Mouse (Mus musculus) frontal cortex, adult (tissue): Measurements from ENCODE around the gene Uncx.
A peak's percentile ranks its signal among the peaks of the same experiment; 100 is the strongest.

ENCODE experiments used
- ATAC-seq: cut with Nextera tagmentation; 2 replicates; pipeline ENCODE4 v1.9.2; 2017; ENCODE audit warnings: mild to moderate bottlenecking, moderate library complexity, mixed read lengths; ENCODE audit not compliant: low TSS enrichment

The Uncx gene

GRCm38 (mm10) chr5:139543214-139543613 is at the start of gene Uncx:
TSS of gene Uncx (plus strand) at chr5:139543494.
- no peak for ATAC-seq

GRCm38 (mm10) chr5:139493690-139494089 is 49.6 kb upstream of the Uncx start:
- ATAC-seq = no peak

GRCm38 (mm10) chr5:139495019-139495669 is 48.1 kb upstream of the Uncx start:
- peak; percentile 50; the same call in 1 of the 2 replicates for ATAC-seq

- no peak for ATAC-seq
These were observed 46.4 kb upstream of the Uncx start for GRCm38 (mm10) chr5:139496939-139497338.

GRCm38 (mm10) chr5:139498791-139499190 is 44.5 kb upstream of the Uncx start:
- ATAC-seq = no peak

DNA sequence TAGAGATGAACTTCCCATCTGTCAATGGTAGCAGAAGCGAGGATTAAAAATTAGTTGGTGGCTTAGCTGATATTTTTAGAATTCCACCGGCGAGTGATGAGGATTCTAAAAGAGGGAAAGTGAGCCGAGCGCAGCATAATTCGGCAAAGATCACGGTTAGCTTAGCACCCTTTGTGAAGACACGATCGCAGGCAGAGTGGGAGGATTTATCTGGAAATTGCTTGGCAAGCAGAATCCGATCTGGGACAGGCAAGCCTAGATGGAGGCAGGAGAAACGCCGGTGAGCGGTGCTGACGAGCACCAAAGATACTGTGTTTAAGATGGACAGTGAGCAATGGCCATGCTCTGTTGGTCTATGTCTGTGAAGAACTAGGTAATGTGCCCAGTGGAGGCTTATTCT is 41.0 kb upstream of the Uncx start:
- ATAC-seq = peak; percentile 90

GRCm38 (mm10) chr5:139505073-139505606 is 38.2 kb upstream of the Uncx start:
- ATAC-seq = peak; percentile 77; the same call in 1 of the 2 replicates

GRCm38 (mm10) chr5:139506207-139506606 is 37.1 kb upstream of the Uncx start:
- no peak for ATAC-seq

DNA sequence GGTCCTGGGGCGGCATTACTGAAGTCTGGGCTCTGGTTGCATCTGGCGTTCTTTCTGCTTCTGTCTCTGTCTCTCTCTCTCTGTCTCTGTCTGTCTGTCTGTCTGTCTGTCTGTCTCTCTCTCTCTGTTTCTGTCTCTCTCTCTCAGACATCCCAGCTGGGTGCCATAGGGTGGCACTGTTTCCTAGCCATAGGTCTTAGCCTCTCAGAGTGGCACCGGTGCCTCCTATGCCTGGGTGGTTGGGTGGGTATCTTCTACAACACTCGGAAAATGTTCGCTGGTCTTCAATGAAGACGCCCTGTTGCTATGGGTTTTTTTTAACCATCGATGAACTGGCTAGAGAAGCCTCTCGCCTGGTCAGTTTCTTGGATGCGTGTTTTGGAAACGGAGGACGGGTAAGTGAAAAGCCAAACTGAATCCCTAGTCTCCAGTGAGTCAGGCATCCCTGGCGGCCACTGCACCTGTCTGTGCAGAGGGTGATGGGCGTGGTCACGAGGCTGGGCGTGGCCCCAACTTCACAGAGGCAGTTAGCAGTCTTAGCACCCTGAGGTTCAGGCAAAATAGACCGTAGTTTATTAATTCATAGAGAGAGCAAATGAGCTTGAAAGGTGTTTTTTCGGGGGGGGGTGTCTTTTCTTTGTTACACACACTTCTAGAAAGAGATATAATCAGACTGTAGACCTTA is 32.5 kb upstream of the Uncx start:
- ATAC-seq = no peak

DNA sequence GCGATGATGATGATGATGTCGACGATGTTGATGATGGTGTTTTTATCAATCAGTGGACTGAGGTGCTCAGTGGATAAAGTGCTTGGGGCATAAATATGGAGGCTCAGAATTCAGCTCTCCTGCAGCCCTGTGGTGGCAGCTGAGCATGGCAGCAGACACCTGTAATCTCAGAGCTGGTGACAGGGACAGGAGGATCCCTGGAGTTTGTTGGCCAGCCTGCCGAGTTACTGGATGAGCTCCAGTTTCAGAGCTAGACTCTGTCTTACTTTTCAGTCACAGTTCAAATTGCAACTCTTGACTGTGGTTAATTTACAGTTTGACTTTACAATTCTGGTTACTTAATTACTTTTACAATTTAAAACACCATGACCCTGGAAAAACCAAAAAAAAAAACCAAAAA is 31.1 kb upstream of the Uncx start:
- no peak for ATAC-seq

- no peak for ATAC-seq
These were observed 27.0 kb upstream of the Uncx start for GRCm38 (mm10) chr5:139516281-139516680.

DNA sequence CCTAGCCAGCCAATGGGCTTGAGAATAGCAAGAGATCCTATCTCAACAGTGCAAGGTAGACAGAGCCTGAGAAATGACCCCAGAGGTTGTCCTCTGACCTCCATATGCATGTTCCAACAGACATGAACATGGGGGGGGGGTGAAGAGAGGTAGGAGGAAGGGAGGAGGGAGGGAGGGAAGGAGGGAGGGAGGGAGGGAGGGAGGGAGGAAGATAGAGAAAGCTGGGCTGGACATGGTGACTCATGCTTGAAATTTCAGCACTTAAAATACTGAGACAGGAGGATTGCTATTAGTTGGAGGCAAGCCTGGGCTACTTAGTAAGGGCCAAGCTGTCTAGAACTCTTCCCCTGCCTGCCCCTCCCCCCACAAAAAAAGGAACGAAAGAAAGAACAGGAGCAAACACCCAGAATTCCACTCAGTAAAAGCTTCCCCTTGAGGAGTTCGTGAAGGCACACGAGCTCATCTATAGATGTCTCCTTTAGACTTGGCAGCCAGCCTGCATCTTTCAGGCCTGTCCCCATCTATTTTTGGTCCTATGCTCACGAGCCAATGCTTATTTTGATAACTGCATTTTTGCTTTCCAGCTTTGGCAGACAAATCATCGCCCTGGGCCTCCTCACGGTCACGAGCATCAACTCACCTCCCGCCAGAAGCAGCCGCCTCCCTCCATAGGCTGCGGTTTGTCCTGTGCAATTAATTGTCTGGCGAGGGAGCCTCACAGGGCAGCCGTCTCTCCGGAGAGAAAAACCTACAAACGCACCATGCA is 23.0 kb upstream of the Uncx start:
- ATAC-seq = peak; percentile 31; the same call in 1 of the 2 replicates

GRCm38 (mm10) chr5:139521987-139522386 is 21.3 kb upstream of the Uncx start:
- ATAC-seq = no peak

DNA sequence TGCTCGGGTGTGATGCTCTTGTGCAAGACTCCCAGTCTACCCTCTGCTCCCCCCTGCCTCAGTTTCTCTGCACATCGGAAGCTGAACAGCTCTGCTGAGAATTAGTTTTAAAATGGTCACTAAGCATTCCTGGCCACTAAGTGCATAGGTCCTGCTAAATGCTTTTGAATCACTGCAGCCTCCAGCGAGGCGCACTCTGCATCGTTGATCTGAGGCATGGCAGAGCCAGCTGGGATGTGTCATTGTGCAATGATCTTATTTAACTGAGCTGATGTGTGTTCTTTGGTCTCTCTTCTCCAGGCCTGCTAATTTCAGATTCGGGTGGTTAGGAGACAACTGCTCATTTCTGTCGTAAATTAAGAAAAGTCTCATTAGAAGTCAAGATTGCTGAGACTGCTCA is 14.4 kb upstream of the Uncx start:
- no peak for ATAC-seq

DNA sequence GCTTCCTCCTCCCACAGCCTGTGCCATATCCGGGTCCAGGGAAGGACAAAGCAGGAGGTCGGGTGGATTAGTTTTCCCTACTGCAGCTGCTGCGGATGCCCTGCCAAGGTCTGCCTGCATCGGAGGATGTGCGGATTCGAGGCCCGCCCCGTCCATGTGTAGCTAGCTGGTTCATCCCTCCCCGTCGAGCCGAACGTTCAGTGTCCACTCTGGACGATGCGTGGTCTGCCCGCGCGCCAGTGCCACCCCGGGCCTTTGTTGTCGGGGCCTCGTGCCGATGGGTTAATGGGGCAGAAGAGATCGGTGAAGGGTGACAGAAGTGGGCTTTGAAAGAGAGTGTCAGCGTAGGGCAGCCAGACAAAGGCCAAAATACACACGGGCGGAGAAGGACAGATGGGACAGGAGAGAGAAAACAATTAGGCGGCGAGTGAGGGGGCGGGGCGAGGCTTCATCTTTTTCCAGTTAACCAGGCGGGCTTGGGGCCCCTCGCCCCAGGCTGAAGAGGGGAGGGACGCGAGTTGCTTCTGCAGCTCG is 7.8 kb upstream of the Uncx start:
- no peak for ATAC-seq

- no peak for ATAC-seq
These were observed 6.9 kb upstream of the Uncx start for GRCm38 (mm10) chr5:139536211-139536910.

GRCm38 (mm10) chr5:139536911-139537738 is 6.2 kb upstream of the Uncx start:
- no peak for ATAC-seq

DNA sequence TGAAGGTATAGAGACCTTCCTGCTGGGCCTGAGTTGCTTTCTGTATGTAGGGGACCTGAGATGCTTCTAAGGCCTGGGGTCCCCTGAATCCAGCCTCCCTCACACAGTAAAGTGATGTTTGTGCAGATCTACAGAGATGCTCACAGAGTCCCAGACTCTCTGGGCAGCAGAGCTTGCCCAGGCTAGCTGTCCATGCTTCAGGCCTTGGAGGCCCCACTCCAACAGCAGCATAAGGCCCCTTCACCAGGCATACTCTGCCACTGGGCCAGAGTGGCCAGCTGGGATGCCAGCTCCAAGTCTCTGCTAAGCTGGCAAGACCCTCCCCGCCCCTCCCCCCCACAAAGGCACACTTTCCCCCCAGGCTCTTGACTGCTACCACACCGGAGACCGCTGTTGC is 5.6 kb upstream of the Uncx start:
- no peak for ATAC-seq

- no peak for ATAC-seq
These were observed 1.9 kb upstream of the Uncx start for GRCm38 (mm10) chr5:139541151-139542042.

GRCm38 (mm10) chr5:139542043-139542365 is 1.3 kb upstream of the Uncx start:
- no peak for ATAC-seq
